Mouse (Mus musculus) olfactory bulb, adult 2 months (tissue): ENCODE measurements around the gene Ankrd42. TPM values are rescaled to one million over a fixed set of nuclear protein-coding genes. Genes with fewer than 3 reads are reported as not detected.

ENCODE experiments used
- H3K27ac ChIP-seq: fragments of 200-500 bp; 2 replicates; pipeline ENCODE4 v1.5.1; 2012; ENCODE audit warnings: low read depth, low read length; ENCODE audit not compliant: insufficient read depth
- H3K4me1 ChIP-seq: fragments of 200-500 bp; 2 replicates; pipeline ENCODE4 v1.6.1; 2012; ENCODE audit warnings: low read length; ENCODE audit not compliant: control insufficient read depth, insufficient read depth
- H3K4me3 ChIP-seq: fragments of 200-500 bp; 2 replicates; pipeline ENCODE4 v1.5.1; 2012; ENCODE audit warnings: mild to moderate bottlenecking, low read depth, low read length, moderate library complexity; ENCODE audit not compliant: insufficient read depth
- CTCF ChIP-seq: fragments of 200-500 bp; IDR thresholded peaks from 2 replicates; pipeline ENCODE4 v1.5.1; 2012; ENCODE audit warnings: low read depth, mild to moderate bottlenecking, low read length, moderate library complexity; ENCODE audit not compliant: insufficient read depth
- POLR2A ChIP-seq: fragments of 200-500 bp; IDR thresholded peaks from 2 replicates; pipeline ENCODE4 v1.6.1; 2012; ENCODE audit warnings: mild to moderate bottlenecking, low read depth, low read length, moderate library complexity; ENCODE audit not compliant: insufficient read depth
- WGBS: fragments of 180-500 bp; shearing (Covaris S2); methylation state at CpG from one replicate; pipeline ENCODE4 v1.1.7; 2018; 5-methylcytosine and 5-hydroxymethylcytosine counted together
- polyA plus RNA-seq: library from polyadenylated mRNA; stranded (reverse); fragments of >200 nt; gene quantifications from 2 replicates; pipeline ENCODE4 v1.2.4, GENCODE M21; 2012; ENCODE audit warnings: low replicate concordance; ENCODE audit not compliant: missing spikeins, insufficient read depth, insufficient read length

Ankrd42 gene
- not detected in 2 replicates for polyA plus RNA-seq

DNA sequence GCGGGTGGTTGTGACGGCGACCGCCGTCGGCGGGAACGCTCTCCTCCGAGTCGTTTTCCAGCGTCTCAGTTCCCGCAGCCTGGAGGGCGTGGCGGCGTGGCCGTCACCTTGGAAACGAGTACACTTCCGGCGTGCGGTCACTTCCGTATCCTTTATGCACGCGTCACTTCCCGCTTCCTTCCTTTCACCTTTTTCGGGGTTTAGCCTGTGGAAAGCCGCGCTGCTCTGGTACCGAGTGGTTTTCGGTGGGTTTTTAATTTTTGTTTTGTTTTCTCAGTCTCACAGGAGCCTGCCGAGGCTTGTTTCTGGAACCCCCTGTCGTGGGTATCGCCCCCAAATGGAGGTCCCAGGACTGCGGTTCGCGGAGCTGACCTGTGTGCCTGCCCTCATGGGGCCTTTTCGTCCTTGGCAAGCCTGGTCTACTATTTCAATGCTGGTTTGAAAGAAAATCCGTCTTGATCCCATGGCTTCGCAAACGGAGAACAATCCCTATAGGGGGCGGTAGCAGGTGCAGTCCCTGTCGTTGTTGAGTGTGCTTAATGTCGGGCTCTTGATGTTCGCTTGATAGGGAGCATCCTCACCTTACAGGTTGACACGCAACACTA, at the start of gene Ankrd42:
TSS of gene Ankrd42 (minus strand) at position 122 of the 605 bp plus-strand sequence.
- 0 out of 2 replicates have a peak, but pooled peaks have one; percentile 51 for TF ChIP-seq POLR2A
- no peak for TF ChIP-seq CTCF
- Histone ChIP-seq H3K27ac (peak within 1 kb of the TSS; percentile 88), H3K4me3 (peak within 1 kb of the TSS; percentile 64), H3K4me1 (peaks cover 7% of the 10 kb centered on the region)
- under 1% methylated on average over 44 of the region's 44 CpGs for WGBS

DNA sequence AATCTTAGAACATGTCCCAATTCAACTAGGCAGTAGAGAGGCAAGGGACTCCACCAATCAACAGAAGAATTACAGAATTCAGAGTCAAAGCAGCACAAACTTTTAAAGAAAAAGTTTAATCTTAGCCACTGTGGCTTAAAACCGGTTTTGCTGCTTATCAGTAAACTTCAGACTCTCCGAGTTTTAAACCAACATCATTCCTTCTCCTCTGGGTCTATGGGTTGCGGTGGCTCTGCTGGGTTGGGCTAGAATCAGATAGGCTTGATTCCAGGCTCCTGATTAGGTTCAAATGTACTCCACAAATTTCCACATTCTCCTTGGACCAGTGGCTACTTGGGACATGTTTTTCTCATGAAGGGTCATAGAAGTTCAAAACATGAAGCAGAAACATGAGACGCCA, 40.4 kb upstream of the Ankrd42 start:
- no peak overlapping the region for H3K4me3 ChIP-seq

DNA sequence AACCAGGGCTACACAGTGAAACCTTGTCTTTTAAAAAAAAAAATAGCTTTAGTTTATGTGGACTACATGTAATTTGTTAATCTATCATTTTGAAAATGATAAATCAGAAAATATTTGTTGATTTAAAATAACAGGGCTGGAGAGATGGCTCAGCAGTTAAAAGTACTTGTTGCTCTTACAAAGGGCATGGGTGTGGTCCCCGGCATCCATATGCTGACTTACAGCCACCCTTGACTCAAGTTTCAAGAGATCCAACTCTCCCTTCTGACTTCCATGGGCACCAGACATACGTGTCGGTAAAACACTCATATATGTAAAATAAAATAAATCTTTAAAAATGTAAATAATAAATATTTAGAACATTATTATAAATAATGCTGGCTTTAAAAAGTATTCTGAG, 38.2 kb upstream of the Ankrd42 start:
- 92% methylated on average over 3 of the region's 3 CpGs for WGBS
- Histone ChIP-seq H3K4me1 (no peaks in the 10 kb centered on the region), H3K4me3 (no peak overlapping the region), H3K27ac (no peak overlapping the region)
- TF ChIP-seq POLR2A (no peak), CTCF (no peak)

More for the DNA sequence above, 40.4 kb upstream of the Ankrd42 start:
- TF ChIP-seq POLR2A = no peak
- no peak for TF ChIP-seq CTCF
- H3K4me1 ChIP-seq = no peaks in the 10 kb centered on the region
- 85% methylated on average over 4 of the region's 4 CpGs for WGBS
- H3K27ac ChIP-seq = no peak overlapping the region

DNA sequence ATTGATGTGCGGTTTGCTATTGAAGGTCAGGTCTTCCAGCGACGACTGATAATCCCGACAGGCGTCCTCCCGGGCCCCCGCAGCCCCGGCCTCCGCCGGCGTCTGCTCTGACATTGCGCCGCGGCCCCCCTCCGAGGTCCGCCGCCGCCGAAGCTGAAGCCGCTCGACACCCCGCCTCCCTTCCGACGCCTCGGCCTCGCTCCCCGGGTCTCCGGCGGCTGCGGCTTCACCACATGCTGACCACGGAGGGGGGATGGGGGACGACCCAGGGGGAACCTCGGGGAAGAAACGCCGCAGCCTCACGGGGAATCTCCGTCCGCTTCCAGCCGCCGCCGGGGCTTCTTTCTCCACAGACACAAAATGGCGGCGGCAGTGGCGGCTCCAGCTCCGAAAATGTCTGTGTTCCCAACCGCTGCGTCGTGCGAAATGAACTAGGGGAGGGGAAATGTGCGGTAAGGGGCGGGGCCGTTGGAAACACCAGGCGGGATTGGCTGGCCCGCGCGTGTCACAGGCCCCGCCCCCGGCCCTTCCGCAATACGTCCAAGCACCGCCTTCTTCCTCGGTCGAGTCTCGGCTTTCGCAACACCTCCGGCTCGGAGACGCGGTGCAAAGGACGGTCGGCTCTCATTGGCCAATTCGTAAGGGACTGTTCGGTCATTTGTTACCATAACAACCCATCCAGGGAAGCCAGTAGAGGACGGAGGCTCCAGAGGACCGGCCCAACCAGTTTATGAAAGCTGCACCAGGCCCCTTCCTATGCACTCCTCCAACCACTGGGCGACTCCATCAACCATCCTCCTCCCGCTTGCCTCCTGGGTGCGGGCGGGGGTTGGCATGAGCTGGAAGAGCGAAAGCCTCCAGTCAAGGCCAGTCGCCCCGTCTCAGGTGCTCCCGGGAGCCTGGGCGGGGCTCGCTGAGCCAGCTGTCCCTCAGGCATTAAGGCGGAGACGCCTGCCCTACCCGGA, 32.8 kb upstream of the Ankrd42 start, which contains the start of gene Pcf11:
TSS of gene Pcf11 (minus strand) at position 428 of the 965 bp plus-strand sequence.
- H3K27ac ChIP-seq = peak within 1 kb of the TSS; percentile 90
- H3K4me1 ChIP-seq = 0 out of 2 replicates have a peak, but pooled peaks cover 3% of the 10 kb centered on the region
- WGBS = under 1% methylated on average over 88 of the region's 88 CpGs
- peak within 1 kb of the TSS; percentile 94 for H3K4me3 ChIP-seq
- no peak for TF ChIP-seq CTCF
- peak; percentile 94 for TF ChIP-seq POLR2A

DNA sequence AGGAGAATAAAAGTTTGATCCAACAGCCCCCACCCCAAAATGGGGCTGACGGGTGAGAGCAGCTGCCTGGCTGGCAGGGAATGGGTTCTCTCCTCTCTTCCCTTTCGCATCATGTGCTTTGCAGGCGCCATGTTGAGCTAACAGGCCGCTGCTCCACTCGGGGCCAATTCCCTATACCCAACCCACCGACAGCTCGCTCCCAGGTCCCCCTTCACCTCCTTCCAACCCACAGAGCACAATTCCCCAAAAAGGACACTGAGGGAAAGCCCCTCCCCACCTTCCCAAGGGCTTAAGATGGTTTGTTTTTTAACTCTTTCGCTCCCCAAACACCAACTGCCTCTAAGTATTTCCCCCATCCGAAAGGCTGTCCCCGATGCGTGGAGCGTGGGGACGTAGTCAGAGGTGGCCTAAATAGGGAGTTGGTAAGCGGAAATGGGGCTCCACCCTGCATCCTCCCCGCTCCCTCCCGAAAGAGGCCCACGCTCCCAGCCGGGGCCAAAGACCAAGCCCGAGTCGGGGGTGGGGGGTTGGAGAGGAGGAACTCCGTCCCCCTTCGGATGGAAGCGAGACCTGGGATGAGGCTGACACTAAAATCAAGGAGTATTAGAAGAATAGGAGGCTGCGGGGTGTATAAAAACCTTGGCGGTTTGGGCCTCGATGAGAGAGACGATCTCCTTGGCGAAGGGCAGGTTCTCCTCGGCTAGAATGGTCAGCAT, 32.0 kb upstream of the Ankrd42 start:
- Histone ChIP-seq H3K4me1 (0 out of 2 replicates have a peak, but pooled peaks cover 3% of the 10 kb centered on the region), H3K27ac (peak overlapping the region; percentile 90), H3K4me3 (peak overlapping the region; percentile 94)
- WGBS = under 1% methylated on average over 29 of the region's 29 CpGs
- TF ChIP-seq POLR2A = no peak

DNA sequence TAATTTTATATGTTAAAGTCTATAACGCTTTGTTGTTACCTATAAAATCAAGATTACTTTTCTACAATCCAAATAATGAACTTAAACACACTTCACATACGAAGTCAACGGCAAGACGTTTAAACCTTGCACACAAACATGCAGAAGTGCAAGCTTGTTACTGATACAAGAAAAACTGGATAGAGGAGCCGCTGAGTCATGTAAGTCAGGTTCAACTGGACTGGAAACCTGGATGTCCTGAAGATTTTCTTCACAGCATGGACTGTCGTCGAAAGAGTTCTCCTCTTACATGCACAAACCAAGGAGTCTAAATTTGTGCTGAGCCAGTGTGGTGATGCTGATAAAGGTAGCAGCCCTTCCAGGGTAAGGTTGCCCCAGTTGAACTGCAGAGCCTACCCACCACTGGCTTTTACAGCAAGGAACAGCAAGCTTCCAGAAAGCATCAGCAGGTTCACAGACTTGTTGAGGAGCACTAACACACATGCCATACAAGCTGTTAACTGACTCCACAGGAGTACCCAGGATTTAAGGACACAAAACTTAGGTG, 29.4 kb upstream of the Ankrd42 start:
- no peak overlapping the region for H3K27ac ChIP-seq
- no peak overlapping the region for H3K4me3 ChIP-seq
- 0 out of 2 replicates have a peak, but pooled peaks cover 3% of the 10 kb centered on the region for H3K4me1 ChIP-seq
- WGBS = 51% methylated on average over 7 of the region's 7 CpGs
- no peak for TF ChIP-seq POLR2A
- no peak for TF ChIP-seq CTCF

DNA sequence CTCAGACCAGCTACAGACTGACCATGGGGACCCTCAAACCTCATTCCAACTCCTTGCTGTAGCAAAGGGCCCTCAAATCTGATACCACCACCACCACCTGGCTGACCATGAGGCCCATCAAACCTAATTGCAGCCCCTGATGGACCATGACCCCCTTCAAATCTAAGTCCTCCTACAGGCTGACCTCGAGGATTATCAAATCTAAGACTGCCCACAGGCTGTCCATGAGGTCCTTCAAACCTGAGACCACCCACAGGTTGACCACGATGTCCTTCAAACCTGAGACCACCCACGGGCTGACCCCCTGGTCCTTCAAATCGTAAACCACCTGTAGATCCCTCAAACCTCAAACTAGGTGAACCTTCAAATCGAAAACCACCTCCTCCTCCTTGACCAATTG, 21.1 kb upstream of the Ankrd42 start:
- WGBS = 97% methylated on average over 5 of the region's 5 CpGs
- no peak overlapping the region for H3K27ac ChIP-seq
- H3K4me3 ChIP-seq = no peak overlapping the region
- H3K4me1 ChIP-seq = peaks cover 2% of the 10 kb centered on the region; the same call in 1 of the 2 replicates
- TF ChIP-seq CTCF = no peak
- no peak for TF ChIP-seq POLR2A

DNA sequence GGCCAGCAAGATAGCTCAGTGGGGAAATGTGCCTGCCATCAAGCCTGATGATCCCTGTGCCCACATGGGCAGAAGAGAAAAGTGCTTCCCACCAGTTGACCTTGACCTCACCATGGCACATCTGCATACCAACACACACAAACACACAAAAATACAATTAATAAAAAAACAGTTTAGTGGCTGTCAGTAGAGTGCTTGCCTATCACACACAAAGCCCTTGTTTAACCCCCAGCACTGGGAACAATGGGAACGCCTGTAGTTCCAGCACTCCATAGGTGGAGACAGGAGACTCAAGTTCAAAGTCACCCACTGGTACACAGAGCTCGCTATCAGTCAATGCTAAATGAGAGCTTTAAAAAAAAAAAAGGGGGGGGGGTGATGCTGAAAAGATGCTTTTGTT, 19.4 kb upstream of the Ankrd42 start:
- no peak for TF ChIP-seq POLR2A
- no peak for TF ChIP-seq CTCF
- H3K4me1 ChIP-seq = peaks cover 2% of the 10 kb centered on the region; the same call in 1 of the 2 replicates
- H3K27ac ChIP-seq = no peak overlapping the region
- WGBS = 53% methylated on average over 2 of the region's 2 CpGs
- no peak overlapping the region for H3K4me3 ChIP-seq
